Mouse (Mus musculus): Measurements from ENCODE around the gene Blvrb.
"Not testable (repeated sequence)": the region's sequence is repeated elsewhere in the genome, so short reads cannot be mapped to it uniquely, and the experiment has no call there.

Gene Blvrb

DNA sequence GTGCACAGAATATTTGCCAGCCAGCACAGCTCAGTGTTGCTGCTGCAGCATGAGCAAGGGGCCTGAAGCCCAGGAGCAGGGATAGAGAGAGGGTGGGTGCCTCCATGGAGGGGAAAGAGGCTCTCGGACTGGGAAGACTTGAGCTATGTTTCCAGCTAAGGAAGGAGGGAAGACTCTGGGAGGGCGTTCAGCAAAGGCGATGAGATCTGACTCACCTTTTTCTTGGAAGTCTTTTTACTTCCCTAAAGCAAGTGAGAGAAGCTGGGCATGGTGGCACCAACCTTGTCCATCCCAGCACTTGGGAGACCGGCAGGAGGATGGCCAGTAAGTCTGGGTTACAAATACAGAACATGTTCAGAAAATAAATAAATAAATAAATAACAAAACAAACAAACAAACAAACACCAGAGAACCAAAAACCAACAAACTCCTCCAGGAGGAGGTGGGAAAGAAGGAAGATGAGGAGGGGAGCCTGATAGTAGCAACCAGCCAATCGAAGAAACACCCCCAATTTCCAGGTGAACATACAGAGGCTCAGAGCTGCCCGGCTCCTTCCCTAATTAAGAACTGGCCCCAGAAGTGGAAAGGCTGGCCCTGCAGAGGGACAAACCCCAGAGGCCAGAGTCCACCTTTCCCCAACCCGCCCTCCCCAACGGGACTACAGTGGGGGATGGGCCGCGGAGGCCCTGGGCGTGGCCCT lies 33.3 kb downstream of the Blvrb start:
- no peak for DNase-seq (ENCODE audit: low spot score)

DNA sequence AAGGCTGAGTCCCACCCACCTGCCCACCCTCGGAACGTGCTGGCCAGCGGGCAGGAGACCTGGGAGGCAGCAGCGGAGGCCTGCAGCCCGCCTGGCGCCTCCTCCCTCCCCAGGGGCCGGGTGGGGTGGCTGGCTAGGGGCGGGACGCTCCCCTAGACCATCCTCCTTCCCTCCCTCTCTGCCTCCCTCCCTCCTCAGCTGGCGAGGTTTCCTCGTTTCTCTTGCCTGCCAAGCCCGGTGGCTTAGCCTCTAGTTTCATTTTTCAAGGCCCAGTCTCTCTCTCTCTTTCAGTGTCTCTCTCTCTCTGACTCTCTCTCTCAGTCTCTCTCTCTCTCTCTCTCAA lies 33.8 kb downstream of the Blvrb start:
- peak; percentile 85 for DNase-seq (ENCODE audit: low spot score)

DNA sequence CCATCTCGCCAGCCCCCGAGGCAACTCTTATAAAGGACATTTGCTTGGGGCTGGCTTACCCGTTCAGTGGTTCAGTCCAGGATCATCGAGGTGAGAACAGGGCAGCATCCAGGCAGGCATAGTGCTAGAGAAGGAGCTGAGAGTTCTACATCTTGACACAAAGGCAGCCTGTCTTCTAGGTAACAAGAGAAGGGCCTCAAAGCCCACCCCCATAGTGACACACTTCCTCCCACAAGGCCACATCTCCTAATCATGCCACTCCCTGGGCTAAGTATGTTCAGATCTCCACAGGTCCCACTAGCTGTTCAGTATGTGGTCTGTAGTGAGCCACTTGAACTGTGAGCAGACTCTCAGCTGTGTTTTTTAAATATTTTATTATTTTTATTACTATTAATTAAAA lies 36.1 kb downstream of the Blvrb start:
- no peak for DNase-seq (ENCODE audit: low spot score)

DNA sequence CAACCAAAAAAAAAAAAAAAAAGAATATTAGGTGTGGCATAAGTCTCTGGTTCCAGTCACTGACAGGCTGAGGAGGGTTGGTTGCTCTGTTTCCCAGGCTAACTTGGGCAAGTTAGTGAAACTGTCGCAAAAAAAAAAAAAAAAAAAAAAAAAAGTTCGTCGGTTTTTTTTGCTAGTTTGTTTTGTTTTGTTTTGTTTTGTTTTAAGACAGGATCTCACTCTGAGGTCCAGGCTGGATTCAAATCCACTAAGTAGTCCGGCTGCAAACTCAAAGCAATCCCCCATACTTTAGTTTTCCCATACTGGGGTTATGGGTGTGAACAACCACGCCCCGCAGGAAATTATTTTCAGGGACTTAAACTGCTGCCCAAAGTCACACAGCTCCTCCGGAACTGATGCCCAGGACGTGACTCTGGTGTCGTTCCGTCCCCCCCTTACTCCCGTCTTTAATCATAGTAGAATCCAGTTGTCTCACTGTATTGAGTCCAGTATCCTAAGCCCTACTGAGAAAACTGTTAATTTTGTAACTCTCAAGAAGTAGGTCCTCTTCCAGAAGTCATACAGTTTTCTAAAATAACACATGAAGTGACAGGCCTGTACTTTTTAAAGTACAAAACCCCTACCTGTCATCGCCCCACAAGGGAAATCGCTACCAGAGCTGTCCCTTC lies 38.5 kb downstream of the Blvrb start:
- no peak for DNase-seq (ENCODE audit: low spot score)

DNA sequence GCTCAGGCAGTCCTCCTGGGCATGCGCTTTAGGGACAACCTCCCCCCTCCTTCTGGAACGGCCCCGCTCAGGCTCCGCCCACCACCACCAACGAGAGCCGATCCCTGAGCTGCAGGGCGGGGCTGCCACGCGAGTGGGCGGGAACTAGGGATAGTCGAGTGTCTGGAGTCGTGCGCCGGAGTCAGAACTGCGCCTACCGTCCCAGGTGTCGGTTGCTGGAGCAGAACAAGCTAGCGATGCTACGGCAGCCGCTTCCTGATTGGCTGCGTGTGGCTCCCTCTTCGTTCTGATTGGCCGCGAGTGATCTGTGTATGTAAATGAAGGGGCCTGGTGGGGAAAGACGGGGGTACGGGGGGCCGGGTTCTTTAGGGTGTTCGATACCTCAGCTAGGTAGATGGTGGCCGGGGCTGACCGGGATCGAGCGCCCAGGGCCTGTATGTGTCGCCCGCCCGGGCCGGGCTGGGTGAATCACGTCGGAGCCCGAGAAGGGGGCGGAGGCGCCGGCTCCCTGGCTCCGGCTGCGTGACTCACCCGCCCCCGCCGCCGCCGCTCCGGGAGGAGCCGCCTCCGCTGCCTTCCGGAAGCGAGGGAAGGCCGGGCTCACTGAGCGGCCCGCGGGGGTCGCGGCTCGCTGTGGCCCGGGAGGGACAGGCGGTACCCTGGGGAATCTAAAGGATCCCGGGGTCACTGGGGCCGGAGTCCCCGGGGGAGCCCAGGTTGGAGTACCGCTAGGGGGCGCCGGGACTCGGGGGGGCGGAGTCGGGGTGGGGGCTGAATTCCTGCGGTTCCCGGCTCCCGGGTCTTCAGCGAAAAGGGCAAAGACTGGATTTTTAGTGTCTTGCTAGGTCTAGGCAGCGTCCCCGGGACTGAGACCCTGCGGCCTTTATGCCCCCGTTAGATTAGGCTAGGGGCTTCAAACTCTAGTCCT lies 39.3 kb downstream of the Blvrb start, which contains the start of gene Sertad1:
Sertad1 (plus strand) TSS at position 141 of the 928 bp plus-strand sequence.
- DNase-seq (ENCODE audit: low spot score) = peak; percentile 100

DNA sequence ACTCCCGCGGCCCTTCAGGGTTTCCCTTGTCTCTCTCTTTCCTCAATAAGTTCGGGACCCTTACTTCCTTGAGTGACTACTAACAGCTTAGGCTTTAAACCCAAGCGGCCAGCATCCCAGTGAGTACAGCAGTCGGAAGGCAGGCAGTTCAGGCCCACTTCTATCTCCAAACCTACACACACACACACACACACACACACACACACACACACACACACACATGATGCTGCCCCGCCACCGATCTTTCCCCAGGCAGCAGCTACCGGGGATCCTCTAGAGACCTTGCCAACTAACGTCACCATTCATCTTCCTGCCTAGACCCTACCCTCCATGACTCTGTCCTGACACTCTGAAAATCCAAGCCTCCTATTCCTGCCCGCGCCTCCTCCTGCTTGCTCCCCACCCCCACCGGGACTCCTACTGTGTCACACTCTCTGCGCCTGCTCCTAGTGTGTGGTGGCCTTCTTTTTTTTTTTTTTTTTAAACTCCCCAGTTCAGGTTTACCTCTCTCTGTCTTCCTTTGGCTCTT lies 40.0 kb downstream of the Blvrb start:
- peak; percentile 43 for DNase-seq (ENCODE audit: low spot score)

DNA sequence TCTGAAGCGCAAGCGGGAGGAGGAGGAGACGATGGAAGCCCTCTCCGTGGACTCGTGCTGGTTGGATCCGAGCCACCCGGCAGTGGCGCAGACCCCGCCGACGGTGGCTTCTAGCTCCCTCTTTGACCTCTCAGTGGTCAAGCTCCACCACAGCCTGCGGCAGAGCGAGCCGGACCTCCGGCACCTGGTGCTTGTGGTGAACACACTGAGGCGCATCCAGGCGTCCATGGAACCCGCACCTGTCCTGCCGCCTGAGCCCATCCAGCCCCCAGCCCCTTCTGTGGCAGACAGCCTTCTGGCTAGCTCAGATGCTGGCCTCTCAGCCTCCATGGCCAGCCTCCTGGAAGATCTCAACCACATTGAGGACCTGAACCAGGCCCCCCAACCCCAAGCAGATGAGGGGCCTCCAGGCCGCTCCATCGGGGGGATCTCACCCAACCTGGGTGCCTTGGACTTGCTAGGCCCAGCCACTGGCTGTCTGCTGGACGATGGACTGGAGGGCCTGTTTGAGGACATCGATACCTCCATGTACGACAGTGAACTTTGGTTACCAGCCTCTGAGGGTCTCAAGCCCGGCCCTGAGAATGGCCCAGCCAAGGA lies 41.6 kb downstream of the Blvrb start:
- no peak for DNase-seq (ENCODE audit: low spot score)

DNA sequence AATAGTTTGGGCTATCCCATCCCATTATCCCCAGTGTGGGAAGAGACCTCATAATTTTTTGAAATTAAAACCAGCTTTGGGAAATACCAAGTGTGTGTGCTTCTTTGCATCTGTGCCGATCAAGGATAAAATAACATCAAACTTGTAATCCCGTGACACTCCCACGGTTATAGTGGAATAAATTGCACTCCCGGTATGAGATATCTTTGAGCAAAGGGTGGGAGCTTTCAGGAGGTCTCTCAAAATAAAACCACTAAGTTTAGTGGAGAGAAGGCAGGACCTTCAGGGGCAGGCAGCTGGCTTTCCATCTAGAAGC lies 42.4 kb downstream of the Blvrb start:
- DNase-seq (ENCODE audit: low spot score) = no peak

DNA sequence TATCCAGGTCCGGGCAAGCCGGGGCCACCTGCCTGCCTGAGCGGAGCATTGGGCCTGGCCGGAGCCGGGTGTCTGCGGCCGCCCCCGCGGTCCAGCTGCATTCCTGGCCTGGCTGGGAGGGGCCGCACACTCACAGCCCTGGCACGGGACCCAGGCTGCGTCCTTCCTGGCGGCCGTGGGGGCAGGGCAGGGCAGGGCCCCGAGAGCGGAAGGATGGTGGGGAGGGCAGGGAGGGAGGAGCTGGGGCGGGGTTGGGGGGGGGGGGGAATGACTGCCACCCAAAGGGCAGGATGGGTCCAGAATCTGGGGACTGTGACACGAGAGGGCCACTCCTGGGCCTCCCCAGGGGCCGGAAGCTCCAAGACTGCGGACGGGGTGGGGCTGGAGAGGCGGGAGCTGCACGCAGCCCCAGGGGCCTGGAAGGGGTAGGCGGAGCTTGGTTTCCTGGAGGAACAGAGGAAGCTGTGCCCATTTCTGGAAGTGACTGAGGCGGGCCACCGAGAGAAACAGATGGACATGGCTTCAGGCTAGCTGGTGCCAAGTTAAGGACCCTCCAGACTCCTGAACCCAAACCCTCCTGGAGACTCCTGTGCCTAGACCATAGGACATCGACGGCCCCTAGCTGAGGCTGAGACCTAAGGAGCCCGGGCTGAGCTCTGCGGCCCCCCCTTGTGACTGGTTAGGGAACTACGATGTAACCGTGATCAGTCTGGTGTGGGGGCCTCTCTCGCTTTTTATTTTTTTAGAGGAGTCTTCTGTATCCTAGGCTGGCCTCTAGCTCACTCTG lies 43.0 kb downstream of the Blvrb start:
- peak; percentile 86 for DNase-seq (ENCODE audit: low spot score)

DNA sequence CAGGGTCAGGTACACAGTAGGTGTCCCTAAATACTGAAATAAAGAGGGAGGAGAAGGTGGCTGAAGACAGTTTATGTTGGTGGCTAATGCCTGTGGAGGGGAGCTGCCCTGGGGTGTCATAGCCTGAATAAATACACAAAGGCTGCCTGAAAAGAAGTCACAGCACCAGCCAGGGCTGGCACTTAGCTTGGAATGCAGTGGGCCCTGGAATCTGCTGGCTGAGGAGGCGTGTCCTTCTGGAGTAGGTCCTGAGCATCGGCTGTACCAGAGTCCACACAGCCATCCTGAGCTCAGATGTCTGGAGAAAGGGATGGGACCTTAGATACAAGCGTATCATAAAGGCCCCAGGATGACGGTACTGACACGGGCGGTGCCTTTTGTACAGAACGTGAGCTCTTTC lies 44.1 kb downstream of the Blvrb start:
- no peak for DNase-seq (ENCODE audit: low spot score)

DNA sequence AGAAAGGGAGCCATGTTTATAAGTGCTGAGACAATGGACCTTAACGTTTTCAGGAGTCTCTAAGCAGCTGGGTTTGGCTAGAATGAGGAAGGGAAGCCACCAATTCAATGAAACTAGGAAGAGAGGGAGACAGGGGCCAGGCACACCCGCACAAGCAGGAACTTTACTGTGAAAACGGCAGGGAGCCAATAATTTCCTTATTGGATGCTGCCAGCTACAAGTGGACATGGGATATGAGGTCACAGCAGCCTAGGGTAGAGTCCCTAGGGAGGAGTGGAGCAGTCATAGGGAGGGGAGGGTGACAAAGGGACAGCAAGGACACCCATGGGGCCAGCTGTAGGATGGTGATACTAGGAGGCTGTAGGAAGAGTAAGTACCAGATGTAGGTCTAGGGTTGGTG lies 45.2 kb downstream of the Blvrb start:
- no peak for DNase-seq (ENCODE audit: low spot score)

DNA sequence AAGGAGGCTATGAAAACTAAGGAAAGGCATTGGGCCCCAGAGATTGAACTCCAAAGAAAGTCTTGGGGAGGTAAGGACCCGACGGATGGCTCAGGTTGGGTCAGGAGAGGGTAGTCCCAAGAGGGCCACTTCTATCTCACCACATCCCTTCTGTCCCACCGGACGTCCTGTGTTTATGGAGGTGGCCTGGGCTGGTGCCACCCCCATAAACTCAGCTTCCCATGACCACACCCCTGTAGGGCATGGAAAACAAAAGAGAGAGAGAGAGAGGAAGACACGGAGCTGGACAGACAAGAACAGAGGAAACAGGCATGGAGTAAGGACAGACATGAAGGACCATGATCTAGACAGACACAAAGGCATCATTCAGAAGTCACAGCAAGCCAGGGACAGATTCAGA lies 45.7 kb downstream of the Blvrb start:
- DNase-seq (ENCODE audit: low spot score) = no peak

DNA sequence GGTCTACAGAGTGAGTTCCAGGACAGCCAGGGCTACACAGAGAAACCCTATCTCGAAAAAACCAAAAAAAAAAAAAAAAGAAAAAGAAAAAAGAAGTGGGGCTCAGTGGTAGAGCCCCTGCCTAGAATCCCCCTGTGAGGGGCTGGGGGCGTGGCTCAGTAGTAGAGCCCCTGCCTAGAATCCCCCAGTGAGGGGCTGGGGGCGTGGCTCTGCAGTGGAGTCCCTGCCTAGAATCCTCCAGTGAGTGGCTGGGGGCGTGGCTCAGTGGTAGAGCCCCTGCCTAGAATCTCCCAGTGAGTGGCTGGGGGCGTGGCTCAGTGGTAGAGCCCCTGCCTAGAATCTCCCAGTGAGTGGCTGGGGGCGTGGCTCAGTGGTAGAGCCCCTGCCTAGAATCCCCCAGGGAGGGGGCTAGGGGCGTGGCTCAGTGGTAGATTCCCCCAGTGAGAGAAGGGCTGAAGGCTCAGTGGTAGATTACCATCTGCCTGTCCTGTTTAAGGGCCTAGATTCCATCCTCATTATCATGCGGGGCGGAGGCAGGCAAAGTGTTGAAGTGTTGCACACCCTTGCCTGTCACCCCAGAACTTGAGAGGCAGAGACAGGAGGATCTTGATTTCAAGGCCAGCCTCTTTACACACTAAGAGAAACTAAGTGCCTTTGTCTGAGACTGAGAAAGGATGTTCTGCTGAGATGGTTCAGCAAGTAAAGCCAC lies 47.0 kb downstream of the Blvrb start:
- DNase-seq (ENCODE audit: low spot score) = not testable (repeated sequence)

DNA sequence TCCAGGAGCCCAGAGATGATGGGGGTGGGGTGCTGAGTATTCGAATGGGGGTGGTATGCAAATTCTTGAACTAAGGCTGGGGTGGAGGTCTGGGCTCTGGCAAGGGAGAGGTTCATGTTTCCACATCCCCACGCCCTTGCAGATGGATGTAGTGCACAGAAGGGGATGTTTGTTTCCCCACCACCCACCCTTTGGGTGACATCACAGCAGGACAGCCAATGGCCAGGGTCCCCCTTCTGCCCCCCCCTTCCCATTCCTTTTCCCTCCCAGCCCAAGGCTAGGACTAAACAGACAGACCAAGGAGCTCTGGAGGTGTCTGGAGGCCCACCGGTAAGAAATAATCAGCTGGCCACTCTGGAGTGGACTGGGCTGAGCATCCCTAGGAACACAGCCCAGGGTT lies 51.3 kb downstream of the Blvrb start, which contains the start of gene Prx:
Prx (plus strand) TSS at position 289 of the 400 bp plus-strand sequence.
- no peak for DNase-seq (ENCODE audit: low spot score)

DNA sequence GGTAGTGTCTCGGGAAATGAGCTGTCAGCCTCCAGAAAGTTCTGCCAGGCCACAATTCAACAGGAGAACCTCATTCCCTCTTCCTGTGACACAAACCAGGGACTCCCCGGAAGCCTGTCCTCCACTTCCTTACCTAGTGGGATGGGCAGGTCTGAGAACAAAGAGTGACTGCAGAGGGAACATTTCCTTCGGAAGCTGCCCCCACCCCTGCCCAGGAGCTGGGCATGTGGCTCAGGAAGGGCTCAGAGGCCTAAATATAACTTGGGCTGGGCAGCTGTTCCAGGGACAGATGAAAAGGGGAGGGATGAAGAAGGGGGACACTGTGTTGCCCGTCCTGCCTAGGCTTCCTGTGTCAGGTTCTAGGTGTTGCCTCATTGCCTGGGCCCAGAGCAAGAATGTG lies 53.8 kb downstream of the Blvrb start:
- DNase-seq (ENCODE audit: low spot score) = no peak

DNA sequence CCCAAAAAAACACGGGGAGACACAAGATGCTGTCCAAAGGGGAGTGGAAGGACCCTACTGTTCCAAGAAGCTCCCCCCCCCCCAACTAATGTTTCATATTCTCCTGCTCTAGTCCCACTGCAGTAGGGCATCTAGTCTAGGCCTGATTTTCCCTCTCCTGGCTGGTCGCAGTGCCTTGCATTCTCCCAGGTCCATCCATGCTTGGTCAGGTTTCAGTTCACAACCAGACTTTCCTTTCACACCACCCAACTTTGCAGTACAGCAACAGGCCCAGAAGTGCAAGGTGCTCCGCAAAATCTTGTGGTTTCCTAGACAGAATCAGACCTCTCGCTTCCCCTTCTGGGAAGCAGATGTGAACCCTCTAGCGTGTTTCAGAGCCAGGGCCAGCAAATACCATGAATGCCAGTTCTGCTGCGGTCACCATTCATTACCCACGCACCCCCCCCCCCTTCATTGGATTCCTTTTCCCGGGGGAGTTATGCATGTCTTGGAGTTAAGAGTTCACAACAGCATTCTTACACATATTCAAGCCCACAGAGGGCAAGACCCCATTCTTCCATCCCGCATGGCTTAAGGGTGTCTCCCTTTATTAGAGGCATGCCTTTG lies 59.1 kb downstream of the Blvrb start:
- peak; percentile 25 for DNase-seq (ENCODE audit: low spot score)

DNA sequence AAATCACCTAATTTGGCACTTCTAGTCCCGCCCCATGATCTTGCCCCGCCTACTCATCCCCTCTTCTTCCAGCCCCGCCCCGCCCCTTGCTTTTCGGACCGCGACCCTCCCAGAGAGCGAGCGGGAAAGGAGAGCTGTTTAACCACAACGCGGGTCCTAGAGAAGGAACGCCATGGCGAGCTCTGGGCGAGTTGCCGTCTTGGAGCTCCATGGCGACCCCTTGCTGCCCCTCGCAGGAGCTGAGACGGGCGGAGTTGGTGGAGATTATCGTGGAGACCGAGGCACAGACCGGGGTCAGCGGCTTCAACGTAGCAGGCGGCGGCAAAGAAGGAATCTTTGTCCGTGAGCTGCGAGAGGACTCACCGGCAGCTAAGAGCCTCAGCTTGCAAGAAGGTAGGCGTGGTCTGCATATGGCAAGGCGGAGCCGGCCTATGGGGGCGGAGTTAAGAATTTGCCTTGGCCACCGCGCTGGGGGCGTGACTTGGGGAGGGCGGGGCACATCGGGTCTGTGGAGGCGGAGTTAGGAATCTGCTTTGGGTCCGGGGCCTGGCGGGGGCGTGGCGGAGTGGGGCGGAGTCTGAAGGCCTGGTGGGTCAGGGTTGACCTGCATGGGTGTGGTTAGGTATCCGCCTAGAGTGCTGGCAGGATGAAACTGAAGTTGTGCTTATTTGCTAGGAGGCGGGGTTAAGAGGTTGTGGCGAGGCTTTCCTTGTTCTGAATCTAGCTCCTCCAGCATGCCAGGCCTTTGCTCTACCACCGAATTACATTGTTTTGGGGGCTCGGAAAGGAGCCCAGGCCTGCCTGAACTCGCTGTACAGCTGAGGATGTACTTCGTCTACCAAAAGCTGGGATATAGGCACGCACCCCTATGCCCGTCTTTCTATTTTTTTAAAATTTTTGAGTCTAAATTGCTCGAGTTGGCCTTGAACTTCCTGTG lies 60.2 kb downstream of the Blvrb start:
- DNase-seq (ENCODE audit: low spot score) = peak; percentile 98

DNA sequence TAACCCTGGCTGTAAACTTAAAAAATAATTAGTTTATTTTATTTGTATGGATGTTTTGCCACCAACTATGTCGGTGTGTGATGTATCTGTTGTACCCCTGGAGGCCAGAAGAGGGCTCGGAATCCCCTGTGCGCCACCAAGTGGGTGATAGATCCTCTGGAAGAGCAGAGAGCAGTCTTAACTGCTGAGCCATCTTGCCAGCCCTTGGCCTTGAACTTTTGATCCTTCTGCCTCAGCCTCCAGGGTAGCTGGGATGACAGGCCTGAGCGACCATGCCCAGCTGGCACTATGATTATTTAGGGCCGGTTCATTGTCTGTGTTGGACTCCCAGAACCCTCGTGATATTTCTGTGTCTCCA lies 60.8 kb downstream of the Blvrb start:
- peak; percentile 80 for DNase-seq (ENCODE audit: low spot score)

DNA sequence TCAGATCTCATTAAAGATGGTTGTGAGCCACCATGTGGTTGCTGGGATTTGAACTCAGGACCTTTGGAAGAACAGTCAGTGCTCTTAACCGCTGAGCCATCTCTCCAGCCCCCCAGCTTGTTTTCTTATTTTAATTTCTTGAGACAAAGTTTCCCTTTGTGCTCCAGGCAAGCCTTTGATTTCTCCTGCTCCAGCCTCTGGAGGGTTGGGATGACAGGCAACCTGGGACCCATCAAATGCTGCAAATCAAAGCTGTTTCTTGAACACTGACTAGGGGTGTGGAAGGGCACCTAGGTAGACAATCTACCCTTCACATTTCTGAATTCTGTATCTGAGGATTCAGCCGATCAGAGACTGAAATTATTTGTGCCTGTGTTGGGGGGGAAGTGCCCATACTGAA lies 63.0 kb downstream of the Blvrb start:
- no peak for DNase-seq (ENCODE audit: low spot score)
